Comparison of ENCODE assay signal across 8 mouse cellular contexts in the genomic region with DNA sequence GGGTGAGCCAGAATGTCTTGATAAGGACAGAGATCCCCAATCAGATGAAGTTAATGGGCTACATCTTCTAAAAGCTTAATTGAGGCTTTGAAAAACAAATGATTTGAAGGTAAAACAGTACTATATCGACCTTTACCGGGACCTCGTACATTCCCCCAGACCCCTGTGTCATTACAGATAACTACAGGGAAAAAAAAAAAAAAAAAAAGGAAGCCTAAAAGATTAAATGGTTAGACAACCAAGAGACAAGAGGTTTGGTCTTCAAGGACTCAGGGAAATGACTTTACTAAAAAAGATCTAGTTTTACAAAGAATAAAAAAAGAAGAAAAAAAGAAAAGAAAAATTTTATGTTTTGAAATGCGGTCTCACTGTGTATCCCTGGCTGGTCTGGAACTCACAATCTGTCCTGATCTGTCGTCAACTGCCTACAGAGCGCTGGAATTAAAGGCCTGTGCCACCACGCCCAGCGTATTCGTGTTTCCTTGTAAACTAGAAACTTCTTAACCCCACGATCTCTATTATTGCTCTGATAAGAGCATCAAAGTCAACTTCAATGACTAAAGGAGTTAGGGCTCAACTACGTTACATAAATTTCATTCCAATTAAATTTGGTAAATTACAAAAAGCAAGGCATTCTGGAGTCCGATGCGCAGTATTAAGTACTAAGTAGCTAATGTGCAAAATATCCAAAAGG. TPM values are rescaled to one million over a fixed set of nuclear protein-coding genes. Genes with fewer than 3 reads are reported as not detected.
DNase-seq lines count a peak whose midpoint lies in the region; ATAC-seq and TF ChIP-seq lines count a peak whose summit lies in the region.

No protein-coding gene starts in this region.

- peaks cover 17% of the 10 kb centered on the region; the same call in 1 of the 2 replicates for H3K36me3 ChIP-seq in lung, embryonic 14.5 days (ENCODE audit: insufficient read depth)
- peaks cover 8% of the 10 kb centered on the region for H3K36me3 ChIP-seq in hindbrain, embryonic 13.5 days
- H3K36me3 ChIP-seq in midbrain, embryonic 10.5 days, result peaks cover 42% of the 10 kb centered on the region

- H3K27ac ChIP-seq in lung, embryonic 14.5 days (ENCODE audit: low read depth), result peak overlapping the region; percentile 97
- peak overlapping the region; percentile 98; the same call in 1 of the 2 replicates for H3K27ac ChIP-seq in hindbrain, embryonic 13.5 days
- H3K27ac ChIP-seq in midbrain, embryonic 10.5 days (replicated peaks), result peak overlapping the region; percentile 99

- H3K4me1 ChIP-seq in lung, embryonic 14.5 days (ENCODE audit: insufficient read depth), result peaks cover 17% of the 10 kb centered on the region
- peaks cover 37% of the 10 kb centered on the region for H3K4me1 ChIP-seq in hindbrain, embryonic 13.5 days (replicated peaks)
- peaks cover 22% of the 10 kb centered on the region for H3K4me1 ChIP-seq in midbrain, embryonic 10.5 days

- peak overlapping the region; percentile 79 for H3K4me2 ChIP-seq in lung, embryonic 14.5 days
- H3K4me2 ChIP-seq in hindbrain, embryonic 13.5 days, result peak overlapping the region; percentile 76

- no peak for ATAC-seq in lung, embryonic 14.5 days (ENCODE audit: insufficient read depth)
- no peak for ATAC-seq in hindbrain, embryonic 13.5 days (ENCODE audit: low FRiP score)

- no peaks in the 10 kb centered on the region for H3K27me3 ChIP-seq in lung, embryonic 14.5 days (ENCODE audit: insufficient read depth, low read length)
- no peaks in the 10 kb centered on the region for H3K27me3 ChIP-seq in hindbrain, embryonic 13.5 days
- no peaks in the 10 kb centered on the region for H3K27me3 ChIP-seq in midbrain, embryonic 10.5 days (ENCODE audit: low read depth, poor library complexity, severe bottlenecking)

- peak overlapping the region; percentile 96 for H3K9ac ChIP-seq in lung, embryonic 14.5 days
- peak overlapping the region; percentile 97 for H3K9ac ChIP-seq in hindbrain, embryonic 13.5 days

- TF ChIP-seq CTCF in lung, embryonic 14.5 days (IDR thresholded peaks at IDR 0.05; ENCODE audit: low read depth), result no peak

- no peaks in the 10 kb centered on the region for H3K9me3 ChIP-seq in lung, embryonic 14.5 days (ENCODE audit: low read depth, low read length)
- no peaks in the 10 kb centered on the region for H3K9me3 ChIP-seq in hindbrain, embryonic 13.5 days
- no peaks in the 10 kb centered on the region for H3K9me3 ChIP-seq in midbrain, embryonic 10.5 days (replicated peaks)

- DNase-seq in lung, embryonic 14.5 days, result peak; percentile 61
- DNase-seq in lung, postnatal 14 days, result no peak
- DNase-seq in c-Kit-negative CD71-positive TER-119-positive erythroid progenitor cells, embryonic 14.5 days (ENCODE audit: low read depth, low spot score), result peak; percentile 25
- no peak for DNase-seq in midbrain, embryonic 10.5 days (ENCODE audit: low spot score)
- DNase-seq in thymus, postnatal 36 days, result no peak
- no peak for DNase-seq in thymus, postnatal 14 days
- no peak for DNase-seq in cerebellum, adult 11 months

- H3K4me3 ChIP-seq in lung, embryonic 14.5 days (ENCODE audit: low read depth, low read length), result peak overlapping the region; percentile 86
- peak overlapping the region; percentile 88 for H3K4me3 ChIP-seq in hindbrain, embryonic 13.5 days
- peak overlapping the region; percentile 81 for H3K4me3 ChIP-seq in midbrain, embryonic 10.5 days

- 10% methylated on average over 13 of the region's 13 CpGs for WGBS in lung, embryonic 14.5 days
- 19% methylated on average over 13 of the region's 13 CpGs for WGBS in hindbrain, embryonic 13.5 days
- 22% methylated on average over 13 of the region's 13 CpGs for WGBS in midbrain, embryonic 10.5 days

RNA-seq across cellular contexts. Expression of a gene that starts 0.9 kb away (rescaled TPM):
- 176 and 180 TPM in 2 replicates for polyA plus RNA-seq in lung, embryonic 14.5 days (2014; fragmentation: Nextera tagmentation; extraction: Ambion mirVana)
- polyA plus RNA-seq in hindbrain, embryonic 13.5 days (2015; fragmentation: Nextera tagmentation; extraction: Ambion mirVana), result 397 and 415 TPM in 2 replicates
- 265 and 310 TPM in 2 replicates for polyA plus RNA-seq in midbrain, embryonic 10.5 days (2016; fragmentation: Nextera tagmentation; extraction: Ambion mirVana)

RNA-seq across cellular contexts. Expression of a gene that starts 39.5 kb away (rescaled TPM):
- 14.9 TPM in 2 replicates for polyA plus RNA-seq in lung, embryonic 14.5 days (2014; fragmentation: Nextera tagmentation; extraction: Ambion mirVana)
- 5.0 and 5.9 TPM in 2 replicates for polyA plus RNA-seq in hindbrain, embryonic 13.5 days (2015; fragmentation: Nextera tagmentation; extraction: Ambion mirVana)
- polyA plus RNA-seq in midbrain, embryonic 10.5 days (2016; fragmentation: Nextera tagmentation; extraction: Ambion mirVana), result 13.5 and 14.3 TPM in 2 replicates

RNA-seq across cellular contexts. Expression of a gene that starts 57.8 kb away (rescaled TPM):
- 0.13 TPM in 1 of 2 replicates, not detected in the other for polyA plus RNA-seq in lung, embryonic 14.5 days (2014; fragmentation: Nextera tagmentation; extraction: Ambion mirVana)
- 0.26 and 0.35 TPM in 2 replicates for polyA plus RNA-seq in hindbrain, embryonic 13.5 days (2015; fragmentation: Nextera tagmentation; extraction: Ambion mirVana)
- 0.12 TPM in 1 of 2 replicates, not detected in the other for polyA plus RNA-seq in midbrain, embryonic 10.5 days (2016; fragmentation: Nextera tagmentation; extraction: Ambion mirVana)

Comparison
In these comparisons a context has a peak if more than half of its experiments do, and no peak if none do; other contexts are left out.
1. DNase-seq: peak in lung, embryonic 14.5 days (single experiment) and c-Kit-negative CD71-positive TER-119-positive erythroid progenitor cells, embryonic 14.5 days (single experiment); none in lung, postnatal 14 days (single experiment), midbrain, embryonic 10.5 days (single experiment), thymus, postnatal 36 days (0 of 2), thymus, postnatal 14 days (single experiment) and cerebellum, adult 11 months (single experiment).
2. Peak in every context shown above with its lines, with median percentiles within 50 percentile points of each other: H3K27ac ChIP-seq and H3K4me3 ChIP-seq.